In genomic region chr6:146221371-146222336, GRCm38 (mm10) we compare ENCODE assay signal across 7 mouse cellular contexts.
A peak's percentile ranks its signal among the peaks of the same experiment; 100 is the strongest.
DNase-seq lines count a peak whose midpoint lies in the region; ATAC-seq and TF ChIP-seq lines count a peak whose summit lies in the region.

No protein-coding gene starts in this region.

- H3K27ac ChIP-seq in neural tube, embryonic 11.5 days (ENCODE audit: low read depth, low read length): no peak overlapping the region
- peak overlapping the region; percentile 2; the same call in 1 of the 2 replicates for H3K27ac ChIP-seq in intestine, embryonic 16.5 days (ENCODE audit: low read length)
- H3K27ac ChIP-seq in forebrain, embryonic 10.5 days: no peak overlapping the region

- H3K4me3 ChIP-seq in neural tube, embryonic 11.5 days (ENCODE audit: low read depth, low read length): no peak overlapping the region
- H3K4me3 ChIP-seq in intestine, embryonic 16.5 days (ENCODE audit: low read length): no peak overlapping the region
- no peak overlapping the region for H3K4me3 ChIP-seq in myocyte
- H3K4me3 ChIP-seq in forebrain, embryonic 10.5 days: no peak overlapping the region

- 69% methylated on average over 23 of the region's 23 CpGs for WGBS in neural tube, embryonic 11.5 days
- whole genome bisulfite sequencing in intestine, embryonic 16.5 days: 43% methylated on average over 23 of the region's 23 CpGs
- 73% methylated on average over 23 of the region's 23 CpGs for WGBS in forebrain, embryonic 10.5 days

- no peaks in the 10 kb centered on the region for H3K4me1 ChIP-seq in neural tube, embryonic 11.5 days (ENCODE audit: control insufficient read depth, insufficient read depth, low read length)
- H3K4me1 ChIP-seq in intestine, embryonic 16.5 days (ENCODE audit: control insufficient read depth, insufficient read depth, low read length): peaks cover 2% of the 10 kb centered on the region; the same call in 1 of the 2 replicates
- peaks cover 37% of the 10 kb centered on the region for H3K4me1 ChIP-seq in forebrain, embryonic 10.5 days

- H3K36me3 ChIP-seq in neural tube, embryonic 11.5 days (ENCODE audit: control insufficient read depth, insufficient read depth, low read length): no peaks in the 10 kb centered on the region
- no peaks in the 10 kb centered on the region for H3K36me3 ChIP-seq in intestine, embryonic 16.5 days (ENCODE audit: control insufficient read depth, insufficient read depth, low read length)
- peaks cover 11% of the 10 kb centered on the region for H3K36me3 ChIP-seq in myocyte (ENCODE audit: control insufficient read depth, insufficient read depth)
- no peaks in the 10 kb centered on the region for H3K36me3 ChIP-seq in forebrain, embryonic 10.5 days (replicated peaks)

- no peak overlapping the region for H3K4me2 ChIP-seq in neural tube, embryonic 11.5 days (ENCODE audit: low read depth)
- H3K4me2 ChIP-seq in intestine, embryonic 16.5 days (ENCODE audit: low read depth, low read length): no peak overlapping the region
- peak overlapping the region; percentile 42 for H3K4me2 ChIP-seq in myocyte (ENCODE audit: low read depth)

- no peak for TF ChIP-seq POLR2A in myocyte (IDR thresholded peaks at IDR 0.05; ENCODE audit: insufficient read length, low read depth)

- no peaks in the 10 kb centered on the region for H3K9me3 ChIP-seq in neural tube, embryonic 11.5 days (ENCODE audit: control insufficient read depth, low read length)
- no peaks in the 10 kb centered on the region for H3K9me3 ChIP-seq in intestine, embryonic 16.5 days (ENCODE audit: control insufficient read depth, low read length)
- H3K9me3 ChIP-seq in forebrain, embryonic 10.5 days: no peaks in the 10 kb centered on the region

- H3K27me3 ChIP-seq in neural tube, embryonic 11.5 days (ENCODE audit: control insufficient read depth, insufficient read depth, low read length): no peaks in the 10 kb centered on the region
- H3K27me3 ChIP-seq in intestine, embryonic 16.5 days (replicated peaks; ENCODE audit: control insufficient read depth, insufficient read depth, low read length): no peaks in the 10 kb centered on the region
- no peaks in the 10 kb centered on the region for H3K27me3 ChIP-seq in myocyte (ENCODE audit: control insufficient read depth, insufficient read depth, insufficient read length)
- peaks cover 10% of the 10 kb centered on the region for H3K27me3 ChIP-seq in forebrain, embryonic 10.5 days (ENCODE audit: poor library complexity, severe bottlenecking)

- H3K79me2 ChIP-seq in myocyte (ENCODE audit: control insufficient read depth, insufficient read depth): no peaks in the 10 kb centered on the region

- DNase-seq in neural tube, embryonic 11.5 days (ENCODE audit: low spot score): peak; percentile 18
- DNase-seq in neural tube, embryonic 10.5 days (ENCODE audit: extremely low spot score, low spot score): no peak
- peak; percentile 53 for DNase-seq in c-Kit-positive CD71-positive TER-119-positive erythroid progenitor cells, embryonic 14.5 days (ENCODE audit: low spot score)
- DNase-seq in cerebellum, postnatal 25 days: no peak
- DNase-seq in forebrain, embryonic 10.5 days (ENCODE audit: extremely low spot score, low spot score): no peak

- no peak overlapping the region for H3K9ac ChIP-seq in neural tube, embryonic 11.5 days (ENCODE audit: low read length)
- H3K9ac ChIP-seq in intestine, embryonic 16.5 days (ENCODE audit: low read depth, low read length): 0 out of 2 replicates have a peak overlapping the region, but pooled peaks have one; percentile 33

- H3ac ChIP-seq in myocyte (ENCODE audit: control insufficient read depth, insufficient read length): no peak overlapping the region

- no peak for ATAC-seq in neural tube, embryonic 11.5 days (ENCODE audit: insufficient read depth, low FRiP score, low TSS enrichment)
- ATAC-seq in intestine, embryonic 16.5 days: peak; percentile 76; the same call in 1 of the 2 replicates

TF ChIP-seq in myocyte, 11 proteins besides CTCF, POLR2A, EP300 and RAD21:
- TF ChIP-seq MYOD1 (IDR thresholded peaks at IDR 0.05; ENCODE audit: control insufficient read depth in 1 of 3, insufficient read length in 2 of 3, low read depth in 2 of 3) (peak in 2 of 3 experiments; percentile 35 to 73), MYOG (IDR thresholded peaks at IDR 0.05; ENCODE audit: control insufficient read depth in 1 of 3, insufficient read depth in 1 of 3, insufficient read length in 2 of 3, low read depth in 2 of 3) (no peak), REST (IDR thresholded peaks at IDR 0.05; ENCODE audit: insufficient read depth, insufficient read length) (no peak)

Comparison
In these comparisons a context has a peak if more than half of its experiments do, and no peak if none do; other contexts are left out.
1. DNase-seq: peak in neural tube, embryonic 11.5 days (single experiment) and c-Kit-positive CD71-positive TER-119-positive erythroid progenitor cells, embryonic 14.5 days (single experiment); none in neural tube, embryonic 10.5 days (single experiment), cerebellum, postnatal 25 days (0 of 2) and forebrain, embryonic 10.5 days (single experiment).